Mouse (Mus musculus) kidney, postnatal 14 days (tissue): ENCODE results near the gene Dbn1.
A peak's percentile ranks its signal among the peaks of the same experiment; 100 is the strongest.

Experiments
- DNase-seq: peaks from one replicate; pipeline ENCODE4 v3.0.0; 2022; ENCODE audit warnings: mixed read lengths

Gene Dbn1

GRCm38 (mm10) chr13:55487578-55488498 lies at the start of gene Dbn1:
Gene Dbn1, minus strand, starts transcription at chr13:55488111.
- DNase-seq, result peak; percentile 78

GRCm38 (mm10) chr13:55536194-55537175 lies 48.6 kb upstream of the Dbn1 start, which contains the start of gene Ddx41:
Gene Ddx41, minus strand, starts transcription at chr13:55536658.
- DNase-seq, result peak; percentile 100

GRCm38 (mm10) chr13:55535796-55536193 lies 47.9 kb upstream of the Dbn1 start:
- DNase-seq, result no peak

GRCm38 (mm10) chr13:55535191-55535590 lies 47.3 kb upstream of the Dbn1 start:
- DNase-seq, result no peak

GRCm38 (mm10) chr13:55529198-55529915 lies 41.4 kb upstream of the Dbn1 start, which contains the start of gene Dok3:
Gene Dok3, minus strand, starts transcription at chr13:55529296.
- DNase-seq, result peak; percentile 59

GRCm38 (mm10) chr13:55527834-55528772 lies 40.2 kb upstream of the Dbn1 start:
- DNase-seq, result no peak

GRCm38 (mm10) chr13:55527212-55527611 lies 39.3 kb upstream of the Dbn1 start:
- DNase-seq, result no peak

DNA sequence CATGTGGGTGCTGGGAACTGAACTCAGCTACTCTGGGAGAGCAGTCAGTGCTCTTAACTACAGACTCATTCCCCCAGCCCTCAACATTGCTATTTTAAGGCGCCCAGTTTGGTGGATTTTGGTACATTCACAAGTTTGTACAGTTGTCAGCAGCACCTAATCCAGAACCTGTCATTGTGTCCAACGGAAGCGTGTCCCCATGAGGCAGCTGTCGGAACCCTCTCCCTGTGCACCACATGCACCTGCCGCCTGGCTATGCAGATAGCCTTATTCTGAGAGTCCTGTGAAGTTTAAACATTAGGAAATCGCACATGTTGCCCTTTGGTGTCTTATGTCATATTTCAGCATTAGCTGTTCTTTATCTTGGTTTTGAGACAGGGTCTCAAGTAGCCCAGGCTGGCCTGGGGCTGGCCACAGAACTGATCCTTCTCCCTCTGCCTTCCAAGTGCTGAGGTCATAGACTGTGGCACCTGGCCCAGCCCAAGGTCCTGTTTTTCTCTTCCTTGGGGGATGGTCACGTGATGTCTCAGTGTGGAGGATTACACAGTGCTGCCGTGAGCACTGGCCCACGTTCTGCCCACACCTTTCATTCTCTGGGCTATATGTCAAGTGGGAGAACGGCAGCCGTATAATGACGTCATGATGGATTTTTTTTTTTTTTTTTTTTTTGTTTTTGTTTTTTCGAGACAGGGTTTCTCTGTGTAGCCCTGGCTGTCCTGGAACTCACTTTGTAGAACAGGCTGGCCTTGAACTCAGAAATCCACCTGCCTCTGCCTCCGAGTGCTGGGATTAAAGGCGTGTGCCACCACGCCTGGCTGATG lies 38.0 kb upstream of the Dbn1 start:
- DNase-seq, result no peak

DNA sequence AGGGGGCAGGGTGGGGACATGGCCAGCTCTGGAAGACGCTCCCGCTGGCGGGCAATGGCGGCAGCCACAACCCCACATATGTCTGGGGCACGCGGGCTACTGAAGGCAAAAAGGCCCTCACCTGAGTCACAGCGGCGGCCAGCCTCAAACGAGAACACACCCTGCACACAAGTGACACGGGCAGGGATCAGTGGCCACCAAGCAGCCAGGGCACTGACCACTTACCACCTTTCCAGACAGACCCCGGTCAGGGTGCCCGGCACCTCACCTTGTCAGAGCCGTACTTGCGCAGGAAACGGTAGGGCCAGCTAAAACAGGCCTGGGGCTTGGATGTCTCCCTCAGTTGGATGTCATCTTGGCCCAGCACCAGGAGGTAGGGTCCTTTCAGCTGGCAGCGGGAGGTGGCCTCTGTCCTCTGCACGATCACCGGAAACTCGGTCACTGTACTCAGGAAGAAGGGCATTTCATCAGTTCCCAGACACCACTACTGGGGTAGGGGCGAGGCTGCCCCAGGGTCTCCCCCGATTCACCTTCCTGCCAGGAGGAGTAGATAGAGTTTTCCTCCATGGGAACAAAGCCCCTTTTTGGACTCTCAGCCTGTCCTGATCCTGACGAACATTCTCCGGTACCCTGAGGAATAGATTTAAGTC lies 36.2 kb upstream of the Dbn1 start:
- DNase-seq, result no peak

DNA sequence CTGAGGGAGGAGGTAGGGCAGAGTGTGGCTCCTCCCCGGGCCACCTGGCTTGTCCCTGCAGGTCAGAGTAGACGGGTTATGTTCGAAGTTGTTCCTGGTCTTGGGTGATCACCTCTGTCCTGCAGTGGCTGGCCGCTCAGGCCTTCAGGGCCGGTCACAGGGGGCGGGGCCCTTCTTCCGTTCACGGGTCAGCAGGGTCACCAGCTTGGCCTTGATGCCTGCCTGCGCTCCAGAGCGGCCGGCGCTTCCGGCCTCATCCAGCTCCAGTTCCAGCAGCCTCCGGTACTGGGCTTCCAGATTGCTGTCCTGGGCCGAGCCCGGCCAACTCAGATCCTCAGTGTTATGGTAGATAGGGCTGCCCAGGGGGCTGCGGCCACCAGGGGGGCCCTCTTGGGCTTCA lies 35.4 kb upstream of the Dbn1 start:
- peak; percentile 78 for DNase-seq

- DNase-seq, result no peak
Measured at GRCm38 (mm10) chr13:55522730-55523129, 34.8 kb upstream of the Dbn1 start.

GRCm38 (mm10) chr13:55519606-55520005 lies 31.7 kb upstream of the Dbn1 start:
- no peak for DNase-seq

- peak; percentile 88 for DNase-seq
Measured at GRCm38 (mm10) chr13:55516955-55517354, 29.0 kb upstream of the Dbn1 start.

DNA sequence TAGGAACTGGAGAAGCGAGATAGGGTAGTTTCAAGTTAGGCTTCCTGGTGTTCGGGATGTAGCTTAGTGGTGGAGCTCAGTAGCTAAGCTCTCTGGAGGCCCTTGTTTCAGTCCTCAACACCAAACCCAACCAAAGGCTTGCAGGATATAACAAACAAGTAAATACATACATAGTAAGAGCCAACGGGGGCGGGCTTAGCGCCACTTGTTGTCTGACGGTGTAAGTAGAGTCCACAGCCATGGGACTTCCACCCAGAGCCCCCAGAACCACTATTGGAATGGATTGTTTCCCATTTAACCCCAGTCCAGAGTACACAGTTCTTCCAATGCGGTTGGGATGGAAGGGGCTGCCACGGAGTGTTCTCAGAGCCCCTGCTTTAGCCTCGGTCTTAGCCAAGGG lies 25.9 kb upstream of the Dbn1 start:
- DNase-seq, result no peak

GRCm38 (mm10) chr13:55513111-55513748 lies 25.3 kb upstream of the Dbn1 start, which contains the start of gene Pdlim7:
Gene Pdlim7, minus strand, starts transcription at chr13:55513676.
- DNase-seq, result peak; percentile 95

GRCm38 (mm10) chr13:55512379-55513031 lies 24.6 kb upstream of the Dbn1 start:
- peak; percentile 75 for DNase-seq

GRCm38 (mm10) chr13:55511492-55511861 lies 23.6 kb upstream of the Dbn1 start:
- DNase-seq, result peak; percentile 33

DNA sequence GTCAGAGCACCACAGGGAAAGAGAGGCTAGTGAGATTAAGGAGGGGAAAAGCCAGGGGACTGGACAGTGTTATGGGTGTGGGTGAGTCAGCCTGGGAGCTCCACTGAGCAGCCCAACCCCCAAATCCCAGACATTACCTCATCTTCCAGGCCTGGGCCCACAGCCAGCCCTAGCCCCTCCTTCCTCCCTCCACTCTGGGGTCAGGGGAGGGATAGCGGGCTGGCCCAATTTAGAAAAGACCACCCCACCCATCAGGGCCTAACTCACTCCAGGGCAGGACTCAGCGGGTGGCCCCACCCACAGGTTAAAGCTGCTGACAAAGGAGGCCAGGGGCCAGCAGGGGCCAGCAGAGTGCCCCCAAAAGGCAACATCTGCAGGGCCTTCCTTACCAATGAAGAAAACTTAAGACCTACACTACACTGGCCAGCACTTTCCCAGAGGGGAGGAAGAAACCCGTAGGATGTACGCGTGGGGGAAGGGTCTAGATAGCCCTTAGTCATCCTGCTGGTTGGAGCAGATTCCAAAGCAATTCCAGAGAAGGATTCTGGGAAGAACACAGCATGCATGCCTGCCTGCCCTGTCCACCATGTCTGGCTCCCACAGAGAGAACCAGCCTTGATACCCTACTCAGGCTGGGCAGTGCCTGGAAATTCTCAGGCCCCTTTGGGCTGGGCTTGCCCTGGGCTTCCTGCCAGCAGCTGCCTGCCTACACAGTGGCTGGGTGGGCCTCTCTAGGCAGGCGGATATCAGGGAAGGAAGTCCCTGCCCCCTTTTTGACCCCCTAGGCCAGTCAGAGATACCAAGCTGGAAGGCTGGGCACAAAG lies 23.0 kb upstream of the Dbn1 start:
- DNase-seq, result peak; percentile 86
